Mouse (Mus musculus) myocyte (in vitro differentiated cells): Measurements from ENCODE around the gene Tex35. TPM values are rescaled to one million over a fixed set of nuclear protein-coding genes. Genes with fewer than 3 reads are reported as not detected.
A peak's percentile ranks its signal among the peaks of the same experiment; 100 is the strongest.

Experiments
- H3K27me3 ChIP-seq: one replicate; pipeline ENCODE4 v1.6.1; 2011; ENCODE audit not compliant: control insufficient read depth, insufficient read depth, insufficient read length
- H3K36me3 ChIP-seq: one replicate; pipeline ENCODE4 v1.6.1; 2011; ENCODE audit not compliant: control insufficient read depth, insufficient read depth
- H3K4me2 ChIP-seq: one replicate; pipeline ENCODE4 v1.6.1; 2011; ENCODE audit warnings: low read depth, control low read depth
- H3K4me3 ChIP-seq: one replicate; pipeline ENCODE4 v1.5.1; 2011; ENCODE audit warnings: mild to moderate bottlenecking, control low read depth, moderate library complexity
- H3K79me2 ChIP-seq: one replicate; pipeline ENCODE4 v1.6.1; 2011; ENCODE audit not compliant: control insufficient read depth, insufficient read depth
- H3ac ChIP-seq: one replicate; pipeline ENCODE4 v1.6.1; 2011; ENCODE audit not compliant: control insufficient read depth, insufficient read length
- CEBPB ChIP-seq: IDR thresholded peaks from 2 replicates; pipeline ENCODE4 v1.6.1; 2011; ENCODE audit warnings: mild to moderate bottlenecking, moderate library complexity; ENCODE audit not compliant: poor library complexity, insufficient read depth, severe bottlenecking
- E2F4 ChIP-seq: IDR thresholded peaks from one replicate; pipeline ENCODE4 v1.6.1; 2011; ENCODE audit warnings: mild to moderate bottlenecking, control low read depth, moderate library complexity; ENCODE audit not compliant: insufficient read depth
- MAX ChIP-seq: IDR thresholded peaks from one replicate; pipeline ENCODE4 v1.6.1; 2011; ENCODE audit warnings: low read depth, mild to moderate bottlenecking, control low read depth
- MYOD1 ChIP-seq, 3 experiments: IDR thresholded peaks; one replicate each; pipeline ENCODE4 v1.6.1; 2011; ENCODE audit warnings: control low read depth in 2 of 3, low read depth in 2 of 3, mild to moderate bottlenecking in 2 of 3, moderate library complexity in 1 of 3; ENCODE audit not compliant: insufficient read length in 2 of 3, control insufficient read depth in 1 of 3
- MYOG ChIP-seq, 3 experiments: IDR thresholded peaks; one replicate each; pipeline ENCODE4 v1.6.1; 2011; ENCODE audit warnings: control low read depth in 2 of 3, low read depth in 2 of 3, mild to moderate bottlenecking in 2 of 3; ENCODE audit not compliant: insufficient read length in 2 of 3, control insufficient read depth in 1 of 3, insufficient read depth in 1 of 3
- POLR2A ChIP-seq: IDR thresholded peaks from one replicate; pipeline ENCODE4 v1.6.1; 2011; ENCODE audit warnings: low read depth, mild to moderate bottlenecking, control low read depth, moderate library complexity; ENCODE audit not compliant: insufficient read length
- POLR2AphosphoS2 ChIP-seq: IDR thresholded peaks from one replicate; pipeline ENCODE4 v1.6.1; 2011; ENCODE audit warnings: low read depth, control low read depth; ENCODE audit not compliant: insufficient read length
- REST ChIP-seq: IDR thresholded peaks from one replicate; pipeline ENCODE4 v1.6.1; 2011; ENCODE audit warnings: mild to moderate bottlenecking, control low read depth, moderate library complexity; ENCODE audit not compliant: insufficient read depth, insufficient read length
- SRF ChIP-seq: IDR thresholded peaks from one replicate; pipeline ENCODE4 v1.6.1; 2011; ENCODE audit warnings: low read depth; ENCODE audit not compliant: control insufficient read depth, insufficient read length
- TCF12 ChIP-seq: IDR thresholded peaks from one replicate; pipeline ENCODE4 v1.6.1; 2011; ENCODE audit warnings: mild to moderate bottlenecking, control low read depth; ENCODE audit not compliant: poor library complexity, insufficient read depth, severe bottlenecking
- TCF3 ChIP-seq: IDR thresholded peaks from one replicate; pipeline ENCODE4 v1.6.1; 2011; ENCODE audit warnings: low read depth, control low read depth; ENCODE audit not compliant: insufficient read length
- USF1 ChIP-seq: IDR thresholded peaks from one replicate; pipeline ENCODE4 v1.6.1; 2011; ENCODE audit warnings: low read depth, mild to moderate bottlenecking, control low read depth, moderate library complexity
- polyA plus RNA-seq: library from polyadenylated mRNA; unstranded; fragments of >200 nt; fragmentation: generic; extraction: Trizol; gene quantifications from one replicate; pipeline ENCODE4 v1.2.1, GENCODE M21; 2012; ENCODE audit warnings: missing spikeins

The Tex35 gene
- polyA plus RNA-seq, 1 experiment = 0.30 TPM

- H3ac ChIP-seq = no peak overlapping the region
- H3K4me2 ChIP-seq = peak overlapping the region; percentile 89
- no peaks in the 10 kb centered on the region for H3K27me3 ChIP-seq
- no peaks in the 10 kb centered on the region for H3K36me3 ChIP-seq
- TF ChIP-seq POLR2A (peak; percentile 33), USF1 (no peak), MYOD1 (IDR thresholded peaks at IDR 0.05; ENCODE audit: control insufficient read depth in 1 of 3, insufficient read length in 2 of 3, low read depth in 2 of 3) (peak in 2 of 3 experiments; percentile 78 to 89), TCF12 (peak; percentile 52), POLR2AphosphoS2 (peak; percentile 57), REST (no peak), E2F4 (no peak), MYOG (IDR thresholded peaks at IDR 0.05; ENCODE audit: control insufficient read depth in 1 of 3, insufficient read depth in 1 of 3, insufficient read length in 2 of 3, low read depth in 2 of 3) (peak; percentile 41 to 95 (median 86)), MAX (no peak), TCF3 (peak; percentile 43), CEBPB (no peak), SRF (no peak)
- peak overlapping the region; percentile 10 for H3K4me3 ChIP-seq
- no peaks in the 10 kb centered on the region for H3K79me2 ChIP-seq
Measured at GRCm38 (mm10) chr1:157101122-157101865, 7.2 kb downstream of the Tex35 start.

- Histone ChIP-seq H3K4me3 (no peak overlapping the region), H3K36me3 (no peaks in the 10 kb centered on the region), H3K4me2 (no peak overlapping the region), H3K79me2 (no peaks in the 10 kb centered on the region), H3ac (no peak overlapping the region), H3K27me3 (no peaks in the 10 kb centered on the region)
- TF ChIP-seq CEBPB (no peak), USF1 (no peak), SRF (no peak), REST (no peak), MAX (no peak), E2F4 (no peak), POLR2A (no peak), MYOG (IDR thresholded peaks at IDR 0.05; ENCODE audit: control insufficient read depth in 1 of 3, insufficient read depth in 1 of 3, insufficient read length in 2 of 3, low read depth in 2 of 3) (no peak), TCF3 (no peak), MYOD1 (IDR thresholded peaks at IDR 0.05; ENCODE audit: control insufficient read depth in 1 of 3, insufficient read length in 2 of 3, low read depth in 2 of 3) (no peak), POLR2AphosphoS2 (no peak)
Measured at GRCm38 (mm10) chr1:157095534-157095933, 12.9 kb downstream of the Tex35 start.

- no peak overlapping the region for H3ac ChIP-seq
- TF ChIP-seq SRF (no peak), CEBPB (no peak), POLR2A (no peak), POLR2AphosphoS2 (no peak), TCF3 (no peak), REST (no peak), MAX (no peak)
- H3K36me3 ChIP-seq = no peaks in the 10 kb centered on the region
- H3K4me3 ChIP-seq = no peak overlapping the region
- no peaks in the 10 kb centered on the region for H3K27me3 ChIP-seq
- H3K79me2 ChIP-seq = no peaks in the 10 kb centered on the region
- no peak overlapping the region for H3K4me2 ChIP-seq
Measured at GRCm38 (mm10) chr1:157092622-157093021, 15.9 kb downstream of the Tex35 start.

- Histone ChIP-seq H3ac (no peak overlapping the region), H3K4me3 (no peak overlapping the region), H3K27me3 (no peaks in the 10 kb centered on the region), H3K79me2 (no peaks in the 10 kb centered on the region), H3K36me3 (no peaks in the 10 kb centered on the region), H3K4me2 (no peak overlapping the region)
- TF ChIP-seq REST (no peak), TCF12 (no peak)
Measured at GRCm38 (mm10) chr1:157092140-157092539, 16.3 kb downstream of the Tex35 start.

- no peaks in the 10 kb centered on the region for H3K79me2 ChIP-seq
- no peaks in the 10 kb centered on the region for H3K36me3 ChIP-seq
- H3ac ChIP-seq = no peak overlapping the region
- no peak overlapping the region for H3K4me2 ChIP-seq
- H3K27me3 ChIP-seq = no peaks in the 10 kb centered on the region
- TF ChIP-seq SRF (no peak), MYOG (IDR thresholded peaks at IDR 0.05; ENCODE audit: control insufficient read depth in 1 of 3, insufficient read depth in 1 of 3, insufficient read length in 2 of 3, low read depth in 2 of 3) (peak in 2 of 3 experiments; percentile 10 to 70), MYOD1 (IDR thresholded peaks at IDR 0.05; ENCODE audit: control insufficient read depth in 1 of 3, insufficient read length in 2 of 3, low read depth in 2 of 3) (peak in 2 of 3 experiments; percentile 30 to 87)
- no peak overlapping the region for H3K4me3 ChIP-seq
Measured at GRCm38 (mm10) chr1:157090835-157091234, 17.6 kb downstream of the Tex35 start.
